Mouse (Mus musculus): ENCODE measurements at regions not wholly inside any gene's neighbourhood (a gene's known extent, or its start where the extent isn't known, plus 50 kb on each side); places are given as distances from the start of the nearest gene placed in this dataset.

DNA sequence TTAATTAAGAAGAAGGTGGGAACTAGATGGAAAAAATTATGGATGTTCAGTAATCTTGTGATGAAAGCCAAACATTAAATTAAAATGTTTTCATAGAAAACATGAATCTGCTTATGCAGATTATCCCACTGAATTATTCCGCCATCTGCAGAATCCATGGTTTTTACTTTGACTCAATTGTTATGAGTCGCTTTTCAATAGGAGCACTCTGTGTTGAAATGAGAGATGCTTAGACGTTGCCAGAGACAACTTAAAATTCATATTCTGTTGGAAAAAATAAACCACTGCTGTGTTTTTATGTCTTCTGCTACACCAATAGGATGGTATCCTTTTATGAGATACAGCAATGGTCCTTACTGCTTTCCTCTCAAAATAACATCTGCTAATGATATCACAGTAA lies 108.3 kb upstream of the Isl1 start:
- no peak for DNase-seq (ENCODE audit: extremely low read depth, low read depth)

DNA sequence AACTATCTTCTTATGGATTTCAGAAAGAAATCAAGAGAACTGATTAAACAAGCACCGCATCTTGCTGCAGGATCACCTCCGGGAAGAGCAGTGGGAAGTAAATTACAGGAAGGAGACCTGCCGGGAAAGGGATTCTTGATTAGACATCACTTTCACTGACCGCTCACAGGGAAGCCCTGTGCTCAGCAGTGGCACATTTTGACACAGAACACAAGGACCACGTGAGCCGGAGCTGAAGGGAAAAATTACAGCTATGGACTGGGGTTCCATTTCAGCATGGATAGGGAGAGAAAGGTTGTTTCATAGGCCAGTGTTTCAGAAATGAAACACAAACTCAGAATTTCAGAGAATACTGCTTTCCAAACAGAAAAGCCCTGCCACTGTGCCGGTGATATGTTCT lies 105.0 kb upstream of the Isl1 start:
- DNase-seq (ENCODE audit: extremely low read depth, low read depth) = no peak

DNA sequence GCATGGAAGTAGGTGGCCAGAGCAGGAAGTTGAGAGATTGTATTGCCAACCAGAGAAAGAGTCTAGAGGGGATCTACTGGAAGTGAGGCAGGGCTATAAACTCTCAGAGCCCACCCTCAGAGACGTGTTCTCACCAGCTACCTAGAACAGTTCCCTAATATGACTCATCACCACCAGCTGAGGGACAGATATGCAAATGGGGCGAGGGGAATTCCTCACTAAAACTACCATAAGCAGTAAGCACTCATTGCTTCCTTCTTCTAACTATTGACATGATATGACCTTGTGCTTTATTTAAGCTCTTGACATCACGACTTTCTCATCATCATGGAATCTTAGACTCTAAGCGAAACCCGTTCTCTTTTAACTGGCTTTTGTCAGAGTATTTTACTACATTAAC lies 101.2 kb upstream of the Isl1 start:
- no peak for DNase-seq (ENCODE audit: extremely low read depth, low read depth)
